Mouse (Mus musculus): Measurements from ENCODE around the gene Glce. TPM values are rescaled to one million over a fixed set of nuclear protein-coding genes. Genes with fewer than 3 reads are reported as not detected.

Gene Glce
- total RNA-seq, 4 experiments from 2014 or later = 9.2 to 12.0 (median 11.0) TPM

GRCm38 (mm10) chr9:62028072-62028471, 94.4 kb downstream of the Glce start:
- DNase-seq (ENCODE audit: low spot score) = no peak

GRCm38 (mm10) chr9:62026600-62026999, 95.9 kb downstream of the Glce start, which contains the start of gene Paqr5:
Gene Paqr5, minus strand, starts transcription at chr9:62026856.
- no peak for DNase-seq (ENCODE audit: low spot score)

- no peak for DNase-seq (ENCODE audit: low spot score)
These were observed 97.4 kb downstream of the Glce start for GRCm38 (mm10) chr9:62025056-62025455.

GRCm38 (mm10) chr9:62023879-62024278, 98.6 kb downstream of the Glce start:
- DNase-seq (ENCODE audit: low spot score) = no peak

- no peak for DNase-seq (ENCODE audit: low spot score)
These were observed 99.3 kb downstream of the Glce start for GRCm38 (mm10) chr9:62022961-62023680.

GRCm38 (mm10) chr9:62021583-62022120, 100.8 kb downstream of the Glce start:
- DNase-seq (ENCODE audit: low spot score) = no peak

GRCm38 (mm10) chr9:62020259-62020658, 102.2 kb downstream of the Glce start:
- DNase-seq (ENCODE audit: low spot score) = no peak

- no peak for DNase-seq (ENCODE audit: low spot score)
These were observed 104.0 kb downstream of the Glce start for GRCm38 (mm10) chr9:62018229-62019093.

GRCm38 (mm10) chr9:62017329-62017728, 105.1 kb downstream of the Glce start:
- no peak for DNase-seq (ENCODE audit: low spot score)

- DNase-seq (ENCODE audit: low spot score) = no peak
These were observed 107.0 kb downstream of the Glce start for GRCm38 (mm10) chr9:62015504-62015903.

GRCm38 (mm10) chr9:62013316-62014097, 108.9 kb downstream of the Glce start:
- no peak for DNase-seq (ENCODE audit: low spot score)

- no peak for DNase-seq (ENCODE audit: low spot score)
These were observed 114.1 kb downstream of the Glce start for GRCm38 (mm10) chr9:62008360-62008759.

Small RNAs within 50 kb of the gene (microRNA-seq; reads per million reads assigned to microRNA genes)
- 0.84 reads per million for gene Mir5133

Other genes starting within 250 kb of the Glce start
- gene Rplp1, start 208.1 kb downstream of the Glce start, total RNA-seq (2022) = 1,000 to 10,000 TPM; 1,398 to 1,706 (median 1,515) TPM
- 1 to 10 TPM in 3 of 4 experiments, under 1 TPM in 1; 0.56 to 2.3 (median 1.4) TPM for gene Kif23, start 175.9 kb downstream of the Glce start, total RNA-seq (2022)
- not detected for gene Paqr5, start 95.8 kb downstream of the Glce start, total RNA-seq (2022)
- not detected for gene Spesp1, start 159.6 kb upstream of the Glce start, total RNA-seq (2022)
- 100 to 1,000 TPM; 196 to 226 (median 214) TPM for gene Anp32a, start 218.6 kb upstream of the Glce start, total RNA-seq (2022)